Mouse (Mus musculus) erythroblast, adult 5-6 weeks (primary cell): ENCODE results near the gene Pygm. TPM values are rescaled to one million over a fixed set of nuclear protein-coding genes. Genes with fewer than 3 reads are reported as not detected.
A peak's percentile ranks its signal among the peaks of the same experiment; 100 is the strongest.

Source experiments
- ATAC-seq: replicated peaks from 2 replicates; pipeline ENCODE4 v1.8.0; 2016; ENCODE audit warnings: moderate number of reproducible peaks, mild to moderate bottlenecking, moderate TSS enrichment, inconsistent platforms; ENCODE audit not compliant: poor library complexity, low FRiP score, severe bottlenecking
- total RNA-seq, 2 experiments: library from RNA; stranded (forward) in 1 of 2; stranded (reverse) in 1 of 2; fragments of 150-400 nt in 1 of 2; fragments of 200-764, 138-1000 nt in 1 of 2; gene quantifications; 2 replicates each; pipeline versions ENCODE4 v1.2.3 to v1.2.4; 2015 to 2017; ENCODE audit warnings: low replicate concordance in 2 of 2

Pygm gene
- total RNA-seq, 2 experiments from 2014 or later, result not detected

DNA sequence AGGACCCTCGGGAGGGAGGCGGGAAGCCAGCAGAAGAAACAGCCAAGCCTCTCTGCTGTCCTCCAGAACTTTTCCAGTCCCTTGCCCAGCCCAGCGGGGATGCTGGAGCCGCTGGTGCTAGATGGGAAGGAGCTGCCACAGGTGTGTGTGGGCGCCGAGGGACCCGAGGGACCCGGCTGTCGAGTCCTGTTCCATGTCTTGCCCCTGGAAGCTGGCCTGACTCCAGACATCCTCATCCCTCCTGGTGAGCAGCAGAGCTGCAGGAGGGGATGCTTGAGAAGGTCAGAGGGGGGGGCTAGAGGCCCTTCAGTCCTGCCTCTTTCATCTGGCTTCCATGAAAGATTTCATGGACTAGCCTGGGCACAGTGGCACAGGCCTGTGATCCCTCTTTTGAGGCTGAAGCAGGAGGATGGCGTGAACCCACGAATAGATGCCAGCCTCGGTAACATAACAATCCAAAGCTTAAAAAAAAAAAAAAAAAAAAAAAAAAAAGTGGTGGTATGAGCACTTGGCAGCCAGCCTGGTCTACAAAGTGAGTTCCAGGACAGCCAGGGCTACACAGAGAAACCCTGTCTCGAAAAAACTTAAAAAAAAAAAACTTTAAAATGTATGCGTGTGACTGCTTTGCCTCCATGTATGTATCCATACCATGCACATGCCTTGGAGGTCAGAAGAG is 32.6 kb upstream of the Pygm start:
- ATAC-seq, result no peak

GRCm38 (mm10) chr19:6352107-6352505 is 32.1 kb upstream of the Pygm start:
- no peak for ATAC-seq

- ATAC-seq, result 0 out of 2 replicates have a peak, but pooled peaks have one; percentile 18
These were observed 30.2 kb upstream of the Pygm start for GRCm38 (mm10) chr19:6354030-6354429.

DNA sequence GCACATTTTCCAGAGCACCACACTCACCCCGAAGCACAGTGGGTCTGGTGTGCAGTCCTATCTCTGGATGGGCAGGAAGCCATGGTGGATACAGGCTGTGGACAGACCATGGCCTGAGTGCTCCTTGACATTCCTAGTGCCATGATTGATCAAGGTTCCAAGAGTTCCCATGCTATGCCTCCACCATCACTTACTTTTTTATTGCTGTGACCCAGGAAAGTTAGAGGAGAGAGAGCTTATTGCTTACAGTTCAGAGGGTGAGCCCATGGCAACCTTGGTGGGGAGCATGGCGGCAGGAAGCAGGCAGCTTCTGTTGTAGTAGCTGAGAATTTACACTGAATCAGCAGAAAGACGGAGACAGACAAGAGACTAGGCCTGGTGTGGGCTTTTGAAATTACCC is 22.9 kb upstream of the Pygm start:
- ATAC-seq, result no peak

GRCm38 (mm10) chr19:6363091-6363410 is 21.1 kb upstream of the Pygm start:
- ATAC-seq, result no peak; the same call in 1 of the 2 replicates

- peak; percentile 90 for ATAC-seq
These were observed 20.6 kb upstream of the Pygm start, which contains the start of gene Sf1 for GRCm38 (mm10) chr19:6363411-6364240. Gene Sf1 (plus strand): TSS chr19:6363690.

DNA sequence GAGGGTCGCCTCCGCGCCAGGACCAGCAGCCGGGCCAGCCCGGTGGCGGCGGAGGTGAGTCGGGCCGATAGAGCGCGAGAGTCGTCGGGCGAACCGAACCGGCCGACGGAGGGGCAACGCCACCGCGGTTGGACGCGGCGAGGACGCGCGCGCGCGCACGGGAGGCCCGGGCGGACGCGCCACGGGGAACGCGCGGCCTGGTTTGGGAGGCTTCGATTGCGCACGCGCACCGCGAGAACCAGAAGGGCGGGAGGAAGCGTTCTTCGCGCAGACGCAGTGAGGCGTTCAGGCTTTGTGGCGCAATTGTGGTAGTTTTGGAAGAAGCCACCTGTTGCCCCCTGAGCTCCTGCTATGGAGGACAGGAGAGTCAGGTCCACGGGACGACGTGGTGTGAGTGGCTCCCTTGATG is 19.9 kb upstream of the Pygm start:
- ATAC-seq, result peak; percentile 60

GRCm38 (mm10) chr19:6364842-6365241 is 19.4 kb upstream of the Pygm start:
- ATAC-seq, result no peak

DNA sequence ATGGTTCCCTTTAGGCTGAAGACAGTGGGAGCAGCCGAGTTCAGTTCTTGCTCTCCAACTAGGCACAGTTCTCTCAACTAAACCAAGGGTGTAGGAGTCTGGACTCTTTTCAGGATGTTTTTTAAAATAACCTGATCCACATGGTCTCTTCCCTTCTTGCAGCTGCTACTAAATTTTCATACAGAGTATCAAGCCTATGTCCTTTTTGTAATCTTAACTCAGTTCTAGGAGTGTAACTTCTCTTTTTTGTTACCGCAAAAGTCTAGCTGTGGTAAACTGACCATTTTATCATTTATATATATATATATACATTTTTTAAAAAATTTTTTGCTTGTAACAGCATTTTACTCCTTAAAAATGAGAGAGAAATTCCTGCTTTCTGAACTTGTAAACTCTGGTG is 14.0 kb upstream of the Pygm start:
- ATAC-seq, result no peak

DNA sequence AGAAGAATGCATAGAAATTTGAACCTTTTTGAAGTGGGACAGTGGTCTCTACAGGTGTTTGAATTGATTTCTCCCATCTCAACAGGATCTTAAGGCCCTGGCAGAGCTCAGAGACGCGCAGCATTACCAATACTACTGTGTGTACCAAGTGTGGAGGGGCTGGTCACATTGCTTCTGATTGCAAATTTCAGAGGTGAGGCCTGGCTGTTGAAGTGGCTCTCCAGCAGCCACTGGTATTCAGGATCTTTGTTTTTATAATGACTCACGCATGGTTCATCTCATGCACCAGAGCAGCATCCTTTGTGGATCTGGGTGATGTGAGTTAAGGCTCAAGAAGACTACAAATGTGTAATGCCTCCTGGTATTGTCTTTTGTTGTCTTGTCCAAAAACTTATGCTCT is 11.8 kb upstream of the Pygm start:
- no peak for ATAC-seq

- peak; percentile 72 for ATAC-seq
These were observed 10.4 kb upstream of the Pygm start for GRCm38 (mm10) chr19:6373539-6374400.

DNA sequence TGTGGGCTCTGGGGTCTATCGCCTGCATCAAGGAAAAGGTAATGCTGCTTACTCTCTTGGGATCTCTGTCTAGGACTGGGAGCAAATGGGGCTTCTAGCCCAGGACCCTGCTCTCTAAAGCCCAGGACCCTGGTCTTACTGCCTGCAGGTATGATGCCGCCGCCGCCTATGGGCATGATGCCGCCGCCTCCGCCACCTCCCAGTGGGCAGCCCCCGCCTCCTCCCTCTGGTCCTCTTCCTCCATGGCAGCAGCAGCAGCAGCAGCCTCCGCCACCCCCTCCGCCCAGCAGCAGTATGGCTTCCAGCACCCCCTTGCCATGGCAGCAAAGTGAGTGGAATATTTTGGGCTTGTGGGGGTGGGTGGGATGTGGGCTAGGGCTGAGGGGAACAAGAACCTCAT is 9.6 kb upstream of the Pygm start:
- ATAC-seq, result no peak

- ATAC-seq, result no peak
These were observed 8.6 kb upstream of the Pygm start for GRCm38 (mm10) chr19:6375423-6376254.

DNA sequence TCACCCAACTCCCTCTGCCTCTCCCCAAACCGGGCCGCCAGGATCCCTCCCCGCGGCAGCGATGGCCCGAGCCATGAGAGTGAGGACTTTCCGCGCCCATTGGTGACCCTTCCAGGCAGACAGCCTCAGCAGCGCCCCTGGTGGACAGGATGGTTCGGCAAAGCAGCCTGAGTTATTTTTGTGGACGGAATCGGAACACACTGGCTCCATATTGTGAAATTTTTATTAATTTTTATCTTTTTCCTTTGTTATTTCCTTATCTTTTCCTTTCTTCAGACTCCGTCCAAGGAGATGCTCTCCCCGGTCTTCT is 8.0 kb upstream of the Pygm start:
- ATAC-seq, result 0 out of 2 replicates have a peak, but pooled peaks have one; percentile 44

DNA sequence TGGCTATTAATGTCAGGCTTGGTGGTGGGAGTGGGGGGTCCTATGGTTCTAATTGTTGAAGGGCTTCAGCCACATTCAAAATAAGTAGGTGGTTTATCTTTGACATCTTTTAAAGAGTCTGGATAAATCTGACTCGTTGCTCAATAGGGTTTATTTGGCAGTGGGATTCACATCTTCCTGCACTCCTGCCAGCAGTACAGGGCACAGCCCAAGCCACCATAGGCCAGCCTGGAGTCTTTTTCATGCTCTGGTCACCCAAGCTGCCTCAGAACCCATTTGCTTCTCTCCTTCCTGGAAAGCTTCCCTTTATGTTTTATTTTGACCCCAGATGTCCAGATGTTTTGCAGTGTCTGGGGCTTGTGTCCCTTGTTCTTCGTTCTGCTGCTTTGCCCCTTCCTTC is 7.6 kb upstream of the Pygm start:
- no peak for ATAC-seq

- no peak for ATAC-seq
These were observed 6.7 kb upstream of the Pygm start for GRCm38 (mm10) chr19:6377327-6378040.

- ATAC-seq, result no peak
These were observed 3.6 kb upstream of the Pygm start for GRCm38 (mm10) chr19:6380411-6381166.

GRCm38 (mm10) chr19:6381238-6381637 is 3.0 kb upstream of the Pygm start:
- ATAC-seq, result no peak
